Mouse (Mus musculus) limb, embryonic 12.5 days (tissue): ENCODE data around the gene Slc29a1. TPM values are rescaled to one million over a fixed set of nuclear protein-coding genes. Genes with fewer than 3 reads are reported as not detected.

Source experiments
- ATAC-seq: fragments of 200-750 bp; cut with Nextera tagmentation; 2 replicates; pipeline ENCODE4 v1.8.0; 2017; ENCODE audit warnings: low read depth, moderate TSS enrichment; ENCODE audit not compliant: insufficient number of reproducible peaks, insufficient read depth, low FRiP score, low TSS enrichment
- H3K27ac ChIP-seq: fragments of 300-500 bp; sonication (generic); 2 replicates; pipeline ENCODE4 v1.5.1; 2016; ENCODE audit warnings: mild to moderate bottlenecking, moderate library complexity
- H3K27me3 ChIP-seq: fragments of 300-500 bp; sonication (generic); 2 replicates; pipeline ENCODE4 v1.6.1; 2016; ENCODE audit warnings: mild to moderate bottlenecking, moderate library complexity
- H3K36me3 ChIP-seq: fragments of 300-500 bp; sonication (generic); 2 replicates; pipeline ENCODE4 v1.6.1; 2016; ENCODE audit warnings: mild to moderate bottlenecking, moderate library complexity
- H3K4me1 ChIP-seq: fragments of 300-500 bp; sonication (generic); replicated peaks from 2 replicates; pipeline ENCODE4 v1.6.1; 2016
- H3K4me2 ChIP-seq: fragments of 300-500 bp; sonication (generic); 2 replicates; pipeline ENCODE4 v1.6.1; 2016; ENCODE audit warnings: mild to moderate bottlenecking, moderate library complexity
- H3K4me3 ChIP-seq: fragments of 300-500 bp; sonication (generic); replicated peaks from 2 replicates; pipeline ENCODE4 v1.5.1; 2016; ENCODE audit warnings: mild to moderate bottlenecking
- H3K9ac ChIP-seq: fragments of 300-500 bp; sonication (generic); replicated peaks from 2 replicates; pipeline ENCODE4 v1.6.1; 2016; ENCODE audit warnings: mild to moderate bottlenecking, moderate library complexity
- H3K9me3 ChIP-seq: fragments of 300-500 bp; sonication (generic); 2 replicates; pipeline ENCODE4 v1.6.1; 2016; ENCODE audit warnings: mild to moderate bottlenecking, moderate library complexity
- WGBS: fragments of 180-500 bp; shearing (Covaris S2); methylation state at CpG from one replicate; pipeline ENCODE4 v1.1.7; 2016; 5-methylcytosine and 5-hydroxymethylcytosine counted together
- polyA plus RNA-seq: library from polyadenylated mRNA; unstranded; fragments of >200 nt; fragmentation: Nextera tagmentation; extraction: Ambion mirVana; gene quantifications from 2 replicates; pipeline ENCODE4 v1.2.1, GENCODE M21; 2016

The Slc29a1 gene
- polyA plus RNA-seq, 1 experiment from 2014 or later = 55.4 TPM

DNA sequence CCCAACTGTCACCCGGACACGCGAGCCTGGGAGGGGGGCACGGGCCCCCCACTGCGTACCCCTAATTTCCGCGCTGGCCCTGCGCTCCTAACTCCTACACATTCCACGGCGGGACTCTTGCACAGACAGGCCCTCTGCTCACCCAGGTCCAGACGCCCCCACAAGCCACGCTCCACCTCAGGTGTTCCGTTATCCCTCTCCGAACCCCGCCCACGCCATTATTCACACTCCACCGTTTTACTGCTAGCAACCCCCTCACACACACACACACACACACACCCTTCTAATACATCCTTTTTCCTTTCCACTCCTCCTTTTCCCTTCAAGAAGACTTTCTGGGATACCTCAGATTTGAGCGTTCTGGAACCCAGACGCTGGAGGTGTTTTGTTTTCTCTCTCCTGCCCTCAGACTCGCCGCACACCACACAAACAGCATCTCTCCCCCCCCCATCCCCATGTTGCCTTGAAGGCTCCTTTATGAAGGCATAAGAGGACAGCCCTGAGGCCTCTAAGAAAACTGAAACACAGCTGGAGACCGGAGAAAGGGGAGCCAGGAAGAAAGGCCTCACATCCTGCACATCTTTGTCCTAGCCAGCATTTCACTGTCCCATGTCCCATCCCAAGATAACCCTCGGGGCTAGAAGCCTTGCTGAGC, 3.5 kb downstream of the Slc29a1 start:
- H3K4me2 ChIP-seq = peak overlapping the region; percentile 97
- WGBS = 5% methylated on average over 23 of the region's 23 CpGs
- peak overlapping the region; percentile 65 for H3K9ac ChIP-seq
- no peak overlapping the region for H3K27ac ChIP-seq
- no peaks in the 10 kb centered on the region for H3K9me3 ChIP-seq
- ATAC-seq = peak; percentile 5; the same call in 1 of the 2 replicates
- H3K36me3 ChIP-seq = no peaks in the 10 kb centered on the region
- H3K4me1 ChIP-seq = peaks cover 82% of the 10 kb centered on the region
- peak overlapping the region; percentile 53 for H3K4me3 ChIP-seq
- peaks cover 62% of the 10 kb centered on the region for H3K27me3 ChIP-seq

DNA sequence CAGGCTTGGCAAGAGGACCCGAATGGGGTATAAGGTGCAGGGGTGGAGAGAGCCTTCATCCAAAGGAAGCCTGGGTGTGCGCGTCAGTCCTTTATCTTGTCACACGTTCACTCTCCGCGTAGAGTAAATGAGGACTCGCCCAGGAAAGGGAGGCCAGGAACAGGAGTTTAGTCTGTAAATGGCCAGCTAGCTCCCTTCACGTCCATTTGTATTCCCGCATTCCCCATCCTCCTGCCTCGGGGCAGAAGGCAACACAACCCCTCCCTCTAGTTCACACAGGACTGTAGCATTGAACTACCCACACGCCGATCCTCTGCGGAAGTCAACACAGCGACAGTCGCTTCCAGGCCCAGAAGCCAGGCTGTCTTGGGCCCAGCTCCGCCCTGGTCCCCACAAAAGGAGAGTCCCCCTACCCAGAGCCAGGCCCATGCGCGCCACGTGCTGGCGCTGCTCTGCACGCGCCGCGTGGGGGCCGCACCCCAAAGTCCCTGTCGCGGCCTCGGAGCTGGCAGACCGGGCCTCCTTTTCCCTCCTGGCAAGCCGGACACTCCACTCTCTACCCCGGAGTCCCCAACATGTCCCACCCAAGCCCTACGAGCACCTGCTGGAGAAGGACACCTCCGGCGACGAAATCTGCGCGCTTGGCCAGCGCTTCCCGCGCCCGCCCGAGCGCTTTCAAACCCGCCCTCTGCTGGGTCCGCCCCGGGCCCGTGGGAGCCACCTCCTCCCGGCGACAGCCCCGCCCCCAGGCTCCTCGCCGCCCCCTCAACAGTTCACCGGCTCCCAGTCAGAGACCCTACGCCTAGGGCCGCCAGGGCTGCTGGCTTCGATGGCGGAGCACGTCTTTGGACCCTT, 4.3 kb downstream of the Slc29a1 start:
- peak; percentile 45 for ATAC-seq
- peak overlapping the region; percentile 97 for H3K4me2 ChIP-seq
- H3K4me1 ChIP-seq = peaks cover 84% of the 10 kb centered on the region
- no peak overlapping the region for H3K27ac ChIP-seq
- WGBS = 1% methylated on average over 58 of the region's 58 CpGs
- peak overlapping the region; percentile 65 for H3K9ac ChIP-seq
- peak overlapping the region; percentile 53 for H3K4me3 ChIP-seq
- peaks cover 54% of the 10 kb centered on the region for H3K27me3 ChIP-seq
- H3K36me3 ChIP-seq = no peaks in the 10 kb centered on the region
- H3K9me3 ChIP-seq = no peaks in the 10 kb centered on the region

DNA sequence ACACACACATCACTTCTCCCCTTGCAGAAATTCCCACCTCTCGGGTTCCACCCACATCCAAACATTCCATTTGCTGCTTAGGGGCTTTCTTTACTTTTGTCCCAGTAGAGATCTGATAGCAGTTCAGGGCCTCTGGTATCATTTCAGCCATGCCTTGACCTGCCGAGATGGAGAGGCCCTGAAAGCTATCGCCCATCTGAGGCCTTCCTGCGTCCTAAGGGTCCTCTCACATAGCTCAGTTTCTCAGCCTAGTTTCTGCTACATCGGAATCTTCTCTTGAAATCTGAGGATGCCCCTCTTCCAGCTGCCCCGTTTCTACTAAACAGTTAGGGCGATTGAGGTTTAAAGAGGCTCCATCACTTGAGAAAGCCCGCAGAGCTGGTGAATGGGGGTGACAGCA, 5.2 kb downstream of the Slc29a1 start:
- Histone ChIP-seq H3K9me3 (no peaks in the 10 kb centered on the region), H3K4me1 (peaks cover 74% of the 10 kb centered on the region), H3K36me3 (no peaks in the 10 kb centered on the region), H3K4me2 (peak overlapping the region; percentile 97), H3K4me3 (peak overlapping the region; percentile 53), H3K9ac (no peak overlapping the region), H3K27ac (no peak overlapping the region), H3K27me3 (peaks cover 45% of the 10 kb centered on the region)
- ATAC-seq = no peak
- 45% methylated on average over 8 of the region's 8 CpGs for WGBS

DNA sequence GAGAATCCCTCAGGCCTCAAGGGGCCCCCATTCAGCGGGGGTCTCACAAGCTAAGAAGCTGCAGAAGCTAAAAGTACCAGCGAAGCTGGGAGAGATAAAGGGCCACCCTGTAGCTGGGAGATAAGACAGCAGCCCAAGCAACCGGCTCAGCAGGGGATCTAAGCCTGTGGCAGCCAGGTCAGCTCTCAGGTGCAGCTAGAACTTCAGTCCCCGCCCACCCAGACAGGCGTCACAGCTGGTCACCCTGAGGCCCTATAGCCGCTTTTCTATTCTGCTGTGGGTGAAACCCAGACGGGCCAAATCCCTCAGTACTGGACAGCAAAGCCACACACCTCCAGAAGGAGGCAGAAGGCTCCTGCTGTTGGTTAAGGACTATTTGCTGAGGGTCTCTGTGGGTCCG, 5.9 kb downstream of the Slc29a1 start:
- 28% methylated on average over 8 of the region's 8 CpGs for WGBS
- H3K9ac ChIP-seq = peak overlapping the region; percentile 12; the same call in 1 of the 2 replicates
- H3K4me3 ChIP-seq = peak overlapping the region; percentile 7; the same call in 1 of the 2 replicates
- H3K27ac ChIP-seq = no peak overlapping the region
- H3K4me2 ChIP-seq = peak overlapping the region; percentile 97
- H3K9me3 ChIP-seq = no peaks in the 10 kb centered on the region
- H3K4me1 ChIP-seq = peaks cover 71% of the 10 kb centered on the region
- H3K36me3 ChIP-seq = no peaks in the 10 kb centered on the region
- no peak for ATAC-seq
- peaks cover 43% of the 10 kb centered on the region for H3K27me3 ChIP-seq

DNA sequence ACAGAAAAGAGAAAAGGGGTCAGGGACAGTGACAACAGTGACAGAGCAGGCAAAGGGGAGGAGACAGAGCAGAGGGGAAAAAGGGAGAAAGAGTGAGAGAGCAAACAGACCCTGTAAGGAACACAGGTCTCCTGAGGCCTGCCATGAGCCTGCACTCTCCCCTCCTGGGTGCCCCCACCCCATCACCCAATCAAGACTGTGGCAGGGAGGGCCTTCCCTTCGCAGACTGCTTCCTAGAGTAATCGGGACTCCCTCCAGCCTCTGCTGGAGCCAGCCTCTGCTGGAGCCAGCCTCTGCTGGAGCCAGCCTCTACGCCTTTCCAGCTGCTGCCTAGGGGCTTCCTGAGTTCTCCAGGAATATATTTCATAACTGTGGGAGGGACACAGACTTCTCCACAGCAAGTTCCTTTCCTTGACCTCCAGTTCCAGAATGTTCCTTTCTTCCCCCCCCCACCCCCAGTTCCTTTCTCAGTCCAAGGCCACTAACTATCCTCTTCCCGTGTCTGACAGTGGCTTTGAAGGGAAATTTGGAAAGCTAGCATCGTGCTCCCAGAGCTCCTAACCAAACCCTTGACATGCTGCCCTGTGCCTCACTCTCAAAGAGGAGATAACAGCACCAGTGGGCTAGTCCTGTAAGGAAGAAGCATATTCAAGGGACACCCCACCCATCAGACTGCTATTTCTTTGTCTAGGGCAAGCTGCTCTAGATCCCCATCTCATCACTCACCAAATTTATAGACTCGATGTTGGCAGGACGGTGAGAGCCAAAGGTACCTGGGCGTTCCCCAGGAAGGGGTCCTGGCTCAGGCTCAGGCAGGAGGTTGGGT, 6.6 kb downstream of the Slc29a1 start:
- no peak for ATAC-seq
- Histone ChIP-seq H3K9me3 (no peaks in the 10 kb centered on the region), H3K4me2 (peak overlapping the region; percentile 23), H3K4me3 (no peak overlapping the region), H3K27me3 (peaks cover 41% of the 10 kb centered on the region), H3K9ac (peak overlapping the region; percentile 50), H3K4me1 (peaks cover 66% of the 10 kb centered on the region), H3K27ac (no peak overlapping the region), H3K36me3 (0 out of 2 replicates have a peak, but pooled peaks cover 3% of the 10 kb centered on the region)
- WGBS = 55% methylated on average over 8 of the region's 8 CpGs

DNA sequence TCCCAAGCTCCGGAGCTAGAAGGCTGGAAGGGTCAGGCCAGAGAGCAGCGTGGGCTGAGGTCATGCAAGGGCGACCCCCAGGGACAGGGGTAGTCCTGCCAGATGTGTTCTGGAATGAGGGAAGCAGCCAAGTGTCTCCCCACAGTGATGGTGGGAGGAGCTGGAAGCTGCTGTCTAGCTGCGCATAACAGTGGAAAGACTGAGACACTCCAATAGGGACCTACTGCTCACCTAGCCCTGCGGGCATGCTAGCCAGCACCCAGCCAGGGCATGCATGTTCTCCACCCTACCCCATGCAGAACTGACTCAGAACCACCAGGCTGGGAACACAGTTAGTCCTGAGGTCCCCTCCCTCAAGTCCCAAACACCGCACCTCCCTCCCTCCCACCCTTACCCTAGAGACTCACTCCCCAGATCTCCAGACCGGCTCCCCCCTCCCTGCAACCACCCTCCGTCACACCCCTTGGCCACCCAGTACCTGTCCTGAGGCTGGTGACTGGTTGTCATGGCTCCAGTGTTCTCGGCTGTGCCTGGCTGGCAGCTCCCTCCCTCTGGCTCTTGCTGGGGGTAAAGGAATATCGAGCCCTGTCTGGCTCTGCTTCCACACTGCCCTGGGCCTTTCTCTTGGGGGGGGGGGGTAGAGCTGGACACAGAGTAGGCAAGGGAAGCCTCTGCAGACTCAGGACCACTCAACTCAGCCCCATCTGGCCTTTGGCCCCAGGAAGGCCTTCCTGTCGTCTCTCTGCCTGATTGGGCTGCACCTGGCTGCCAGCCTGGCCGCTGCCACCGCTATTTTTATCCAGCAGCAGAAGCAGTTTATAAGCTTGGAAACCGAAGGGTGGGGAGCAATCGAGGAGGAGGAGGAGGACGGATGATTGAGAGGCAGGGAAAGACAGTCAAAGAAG, 7.5 kb downstream of the Slc29a1 start:
- H3K4me2 ChIP-seq = peak overlapping the region; percentile 23; the same call in 1 of the 2 replicates
- H3K4me3 ChIP-seq = no peak overlapping the region
- peaks cover 41% of the 10 kb centered on the region for H3K27me3 ChIP-seq
- peaks cover 61% of the 10 kb centered on the region for H3K4me1 ChIP-seq
- no peak for ATAC-seq
- no peak overlapping the region for H3K27ac ChIP-seq
- peaks cover 5% of the 10 kb centered on the region; the same call in 1 of the 2 replicates for H3K9me3 ChIP-seq
- 47% methylated on average over 16 of the region's 16 CpGs for WGBS
- peak overlapping the region; percentile 50 for H3K9ac ChIP-seq
- peaks cover 9% of the 10 kb centered on the region; the same call in 1 of the 2 replicates for H3K36me3 ChIP-seq

DNA sequence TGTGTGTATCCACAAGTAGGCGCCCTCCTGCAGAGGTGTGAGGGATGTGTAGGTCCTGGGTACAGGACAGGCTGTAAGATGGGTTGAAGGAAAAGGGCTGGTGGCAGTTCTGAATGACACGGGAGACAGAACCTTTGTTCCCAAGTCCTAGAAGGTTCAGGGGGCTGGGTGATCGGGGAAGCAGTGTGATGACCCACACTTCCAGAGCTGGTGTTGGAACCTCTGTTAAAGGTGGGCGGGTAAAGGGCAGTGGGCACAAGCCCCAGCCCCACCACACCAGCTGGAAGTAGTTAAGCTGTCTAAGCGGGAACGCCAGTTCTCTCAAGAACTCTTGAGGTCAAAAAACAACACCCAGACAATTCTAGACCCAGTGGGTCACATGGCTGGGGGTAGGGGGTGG, 9.0 kb downstream of the Slc29a1 start:
- Histone ChIP-seq H3K9ac (no peak overlapping the region), H3K4me2 (no peak overlapping the region), H3K27ac (no peak overlapping the region), H3K27me3 (peaks cover 33% of the 10 kb centered on the region), H3K36me3 (peaks cover 17% of the 10 kb centered on the region), H3K4me1 (peaks cover 50% of the 10 kb centered on the region), H3K4me3 (no peak overlapping the region), H3K9me3 (peaks cover 9% of the 10 kb centered on the region; the same call in 1 of the 2 replicates)
- no peak for ATAC-seq
- 58% methylated on average over 6 of the region's 6 CpGs for WGBS

DNA sequence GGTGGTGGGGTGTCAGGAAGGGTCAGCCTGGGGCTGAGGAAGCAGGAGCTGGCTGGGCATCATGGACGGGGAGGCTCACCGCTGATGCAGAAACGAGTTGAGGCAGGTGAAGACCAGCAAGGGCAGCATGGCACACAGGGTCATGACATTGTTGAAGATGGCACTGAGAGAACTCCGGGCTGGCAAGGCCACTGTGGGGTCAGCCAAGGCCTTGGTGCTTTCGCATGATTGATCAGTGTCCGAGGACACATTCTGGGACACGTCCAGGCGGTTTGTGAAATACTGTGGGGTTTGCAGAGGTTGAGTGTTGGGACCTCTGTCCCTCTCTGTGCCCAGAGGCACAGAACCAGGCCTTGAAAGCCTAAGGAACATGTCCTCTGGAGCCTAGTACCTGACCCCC, 9.6 kb downstream of the Slc29a1 start:
- H3K9me3 ChIP-seq = peaks cover 9% of the 10 kb centered on the region; the same call in 1 of the 2 replicates
- peaks cover 51% of the 10 kb centered on the region for H3K4me1 ChIP-seq
- no peak for ATAC-seq

DNA sequence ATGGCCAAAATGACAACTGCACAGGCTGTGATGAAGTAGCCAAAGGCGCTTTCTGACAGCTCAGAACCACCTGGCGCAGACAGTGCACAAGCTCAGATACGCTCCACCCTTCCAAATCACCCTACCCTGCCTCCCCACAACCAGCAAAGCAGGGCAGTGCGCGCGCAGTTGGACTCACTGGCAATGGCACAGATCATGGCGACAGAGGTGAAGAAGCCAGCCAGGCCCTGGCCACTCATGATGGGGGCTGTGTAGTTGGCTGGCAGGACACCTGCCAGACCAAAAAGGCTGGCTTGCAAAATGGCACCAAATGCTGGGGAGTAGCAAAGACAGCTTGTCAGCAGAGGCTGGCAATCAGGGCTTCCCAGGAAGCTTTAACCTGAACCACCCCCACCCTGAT, 10.2 kb downstream of the Slc29a1 start:
- Histone ChIP-seq H3K4me1 (peaks cover 51% of the 10 kb centered on the region), H3K4me3 (no peak overlapping the region), H3K27ac (no peak overlapping the region), H3K36me3 (peaks cover 17% of the 10 kb centered on the region), H3K4me2 (no peak overlapping the region), H3K9me3 (peaks cover 9% of the 10 kb centered on the region; the same call in 1 of the 2 replicates), H3K27me3 (peaks cover 21% of the 10 kb centered on the region), H3K9ac (no peak overlapping the region)
- ATAC-seq = no peak
- WGBS = over 99% methylated on average over 7 of the region's 7 CpGs

More for the DNA sequence above, 9.6 kb downstream of the Slc29a1 start:
- Histone ChIP-seq H3K4me3 (no peak overlapping the region), H3K4me2 (no peak overlapping the region), H3K27me3 (peaks cover 27% of the 10 kb centered on the region), H3K36me3 (peaks cover 17% of the 10 kb centered on the region), H3K27ac (no peak overlapping the region), H3K9ac (no peak overlapping the region)
- WGBS = 93% methylated on average over 8 of the region's 8 CpGs

DNA sequence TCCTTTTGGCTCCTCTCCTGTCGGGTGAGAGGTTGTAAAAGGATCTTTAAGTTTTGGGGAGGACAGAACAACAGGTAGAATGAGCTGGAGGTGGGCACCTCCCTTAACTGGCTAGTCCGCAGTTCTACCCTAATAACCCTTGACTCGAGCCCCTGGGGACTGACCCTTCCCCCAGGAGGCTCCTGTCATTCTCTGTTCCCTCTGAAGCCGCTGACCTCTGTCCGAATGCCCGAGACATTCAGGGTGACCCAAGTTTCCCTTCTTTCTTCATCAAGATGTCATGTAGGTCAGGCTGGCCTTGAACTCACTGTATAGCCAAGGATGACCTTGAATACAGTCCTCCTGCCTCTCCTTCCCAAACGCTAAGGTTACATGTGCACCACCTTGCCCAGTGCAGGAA, 11.0 kb downstream of the Slc29a1 start:
- H3K4me1 ChIP-seq = peaks cover 47% of the 10 kb centered on the region
- WGBS = 95% methylated on average over 7 of the region's 7 CpGs
- no peak overlapping the region for H3K27ac ChIP-seq

More for the DNA sequence above, 11.0 kb downstream of the Slc29a1 start:
- no peak overlapping the region for H3K4me3 ChIP-seq
- H3K36me3 ChIP-seq = peaks cover 17% of the 10 kb centered on the region
- ATAC-seq = no peak
- peaks cover 9% of the 10 kb centered on the region; the same call in 1 of the 2 replicates for H3K9me3 ChIP-seq
- H3K4me2 ChIP-seq = no peak overlapping the region
- peaks cover 13% of the 10 kb centered on the region for H3K27me3 ChIP-seq
- no peak overlapping the region for H3K9ac ChIP-seq
